Mouse (Mus musculus): ENCODE measurements at regions not wholly inside any gene's neighbourhood (a gene's known extent, or its start where the extent isn't known, plus 50 kb on each side); places are given as distances from the start of the nearest gene placed in this dataset.

DNA sequence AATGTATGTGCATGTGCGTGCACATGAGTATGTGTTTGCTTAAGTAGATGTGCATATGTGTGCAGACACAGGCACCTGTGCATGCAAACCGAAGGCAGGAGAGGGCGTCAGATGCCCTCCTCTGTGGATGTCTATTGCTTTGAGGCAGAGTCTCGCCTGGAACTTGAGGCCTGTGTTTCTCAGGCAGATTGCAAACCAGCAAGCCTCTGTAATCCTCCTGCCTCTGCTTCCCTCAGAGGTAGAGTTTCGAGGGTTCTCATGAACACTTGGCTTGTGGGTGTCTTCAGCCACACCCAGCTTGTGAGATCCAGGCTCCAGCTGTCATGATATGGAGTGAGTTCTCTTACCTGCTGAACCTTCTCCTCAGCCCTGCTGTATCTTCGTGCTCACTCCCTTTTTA, 134.4 kb downstream of the Rchy1 start:
- TF ChIP-seq CTCF (IDR thresholded peaks at IDR 0.05; ENCODE audit: extremely low read depth, insufficient read depth, low read length) (no peak), POLR2A (IDR thresholded peaks at IDR 0.05; ENCODE audit: extremely low read depth, insufficient read depth, low read length) (no peak)

Data from cortical plate, adult 2 months (tissue).